Mouse (Mus musculus) gastrocnemius, adult 18-20 months (tissue): ENCODE data around the gene Samd8. TPM values are rescaled to one million over a fixed set of nuclear protein-coding genes. Genes with fewer than 3 reads are reported as not detected.
A peak's percentile ranks its signal among the peaks of the same experiment; 100 is the strongest.

Experiments used
- DNase-seq: peaks from one replicate; pipeline ENCODE4 v3.0.0; 2021; ENCODE audit warnings: low spot score
- total RNA-seq, 2 experiments: library from RNA; stranded (reverse); gene quantifications; 2 replicates each; pipeline ENCODE4 v1.2.3; 2021

The Samd8 gene
- total RNA-seq, 2 experiments from 2014 or later: 62.7 to 63.1 TPM

- DNase-seq: no peak
Measured at GRCm38 (mm10) chr14:21790585-21791251, 40.4 kb downstream of the Samd8 start.

- no peak for DNase-seq
Measured at GRCm38 (mm10) chr14:21791722-21792121, 41.4 kb downstream of the Samd8 start.

DNA sequence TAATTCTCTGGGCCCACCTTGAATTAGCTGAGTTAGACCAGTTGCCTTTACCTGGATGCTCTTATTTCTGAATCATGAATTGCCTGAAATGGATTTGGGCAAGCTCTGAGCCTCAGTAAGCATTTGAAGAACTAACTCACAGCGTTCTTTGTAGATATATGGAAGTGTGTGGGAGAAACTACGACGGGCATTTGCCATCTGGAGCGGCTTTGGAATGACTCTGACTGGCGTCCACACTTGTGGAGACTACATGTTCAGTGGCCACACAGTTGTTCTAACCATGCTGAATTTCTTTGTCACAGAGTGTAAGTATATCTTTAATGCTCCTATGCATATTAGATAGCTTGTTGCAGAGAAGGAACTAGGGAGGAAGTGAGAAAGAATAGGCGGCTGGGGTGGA lies 41.9 kb downstream of the Samd8 start:
- DNase-seq: no peak

- no peak for DNase-seq
Measured at GRCm38 (mm10) chr14:21800641-21801040, 50.3 kb downstream of the Samd8 start.

- no peak for DNase-seq
Measured at GRCm38 (mm10) chr14:21801624-21802023, 51.3 kb downstream of the Samd8 start.

GRCm38 (mm10) chr14:21802543-21803206 lies 52.3 kb downstream of the Samd8 start:
- no peak for DNase-seq

- DNase-seq: no peak
Measured at GRCm38 (mm10) chr14:21806203-21806602, 55.9 kb downstream of the Samd8 start.

- DNase-seq: no peak
Measured at GRCm38 (mm10) chr14:21806631-21807160, 56.4 kb downstream of the Samd8 start.

DNA sequence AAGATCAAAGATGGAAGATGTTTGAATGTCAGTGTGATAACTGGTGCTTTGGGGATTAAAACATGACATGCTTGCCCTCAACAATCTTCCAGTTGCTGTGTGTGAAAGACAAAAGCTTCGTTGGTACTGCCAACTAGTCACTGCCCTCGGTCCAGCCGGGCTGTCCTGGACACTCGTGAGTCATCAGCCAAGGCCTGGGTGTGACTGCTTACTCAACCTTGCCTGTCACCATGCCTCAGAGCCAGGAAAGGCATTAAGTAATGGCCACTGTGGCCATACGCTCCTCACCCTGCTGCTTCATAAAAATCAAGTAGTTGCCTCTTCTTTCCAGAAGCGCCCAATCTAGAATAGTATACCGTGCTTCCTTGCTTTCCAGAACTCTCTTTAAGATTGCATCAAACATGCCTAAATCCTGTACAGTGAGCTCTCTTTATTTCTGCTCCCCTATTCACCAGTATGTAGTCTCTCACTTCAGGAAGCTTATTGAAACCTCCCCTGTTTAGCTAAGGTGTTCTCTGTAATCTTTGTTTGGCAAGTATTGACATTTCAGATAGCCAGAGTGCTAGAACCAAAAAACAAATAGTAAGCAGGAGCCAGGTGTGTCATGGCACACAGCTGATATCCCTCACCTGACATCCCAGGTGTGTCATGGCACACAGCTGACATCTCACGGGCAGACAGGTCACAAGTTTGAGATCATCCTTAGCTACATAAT lies 58.0 kb downstream of the Samd8 start:
- DNase-seq: no peak

DNA sequence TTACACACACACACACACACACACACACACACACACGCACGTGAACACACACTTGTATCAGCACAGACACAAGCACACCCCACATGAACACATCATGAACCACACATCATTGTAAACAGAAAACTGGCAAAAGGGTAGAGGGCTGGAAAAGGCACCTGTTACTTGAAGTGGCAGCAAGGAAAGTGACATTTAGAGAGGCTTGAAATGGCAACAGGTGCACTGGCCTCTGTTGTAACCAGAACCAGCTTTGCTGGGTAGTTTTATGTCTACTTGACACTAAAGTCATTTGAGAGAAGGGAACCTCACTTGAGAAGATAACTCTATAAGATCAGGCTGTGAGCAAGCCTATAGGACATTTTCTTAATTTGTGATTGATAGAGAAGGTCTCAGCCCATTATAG lies 59.1 kb downstream of the Samd8 start:
- DNase-seq: peak; percentile 23

GRCm38 (mm10) chr14:21811301-21811700 lies 61.0 kb downstream of the Samd8 start:
- DNase-seq: no peak

DNA sequence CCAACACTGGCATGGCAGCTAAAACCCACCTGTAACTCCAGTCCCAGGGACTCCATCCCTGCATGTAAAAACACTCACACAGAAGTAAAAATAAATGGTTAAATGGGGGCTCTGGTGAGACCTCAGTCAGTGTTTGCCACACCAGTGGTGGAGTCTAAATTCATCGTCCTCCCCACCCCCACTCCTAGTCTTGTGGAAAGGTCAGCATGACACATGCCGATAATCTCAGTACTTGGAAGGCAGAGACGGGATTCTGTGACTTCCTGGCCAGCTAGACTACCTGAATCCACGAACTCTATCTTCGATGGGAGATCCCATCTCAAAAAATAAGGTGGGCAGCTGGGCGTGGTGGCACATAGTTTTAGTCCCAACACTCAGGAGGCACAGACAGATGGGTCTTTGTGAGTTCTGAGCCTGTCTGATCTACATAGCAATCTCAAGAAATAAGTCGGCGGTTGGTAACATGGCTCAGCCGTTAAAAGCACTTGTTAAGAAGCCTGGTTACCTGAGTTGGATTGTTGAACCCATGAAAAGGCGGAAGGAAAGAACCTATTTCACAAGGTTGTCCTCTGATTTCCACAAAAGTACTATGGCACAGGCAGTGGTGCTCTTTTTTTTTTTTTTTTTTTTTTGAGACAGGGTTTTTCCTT lies 61.5 kb downstream of the Samd8 start:
- peak; percentile 35 for DNase-seq

GRCm38 (mm10) chr14:21812590-21813162 lies 62.3 kb downstream of the Samd8 start:
- DNase-seq: peak; percentile 75

DNA sequence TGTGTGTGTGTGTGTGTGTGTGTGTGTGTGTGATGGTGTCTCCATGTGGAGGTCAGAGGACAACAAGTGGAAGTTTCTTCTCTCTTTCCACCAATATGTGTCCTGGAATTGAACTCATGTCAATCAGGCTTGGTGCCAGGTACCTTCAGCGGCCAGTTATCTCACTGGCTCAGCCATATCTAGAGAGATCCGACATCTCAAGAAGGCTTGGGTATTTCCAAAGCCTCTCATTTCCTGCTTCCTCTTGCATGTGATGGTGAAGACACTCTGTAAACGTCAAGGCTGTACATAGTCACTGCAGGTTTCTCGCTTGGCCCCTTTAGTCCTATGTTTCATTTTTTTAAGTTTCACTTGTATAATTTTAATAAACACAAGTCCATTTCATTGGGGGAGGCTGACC lies 62.9 kb downstream of the Samd8 start:
- no peak for DNase-seq

DNA sequence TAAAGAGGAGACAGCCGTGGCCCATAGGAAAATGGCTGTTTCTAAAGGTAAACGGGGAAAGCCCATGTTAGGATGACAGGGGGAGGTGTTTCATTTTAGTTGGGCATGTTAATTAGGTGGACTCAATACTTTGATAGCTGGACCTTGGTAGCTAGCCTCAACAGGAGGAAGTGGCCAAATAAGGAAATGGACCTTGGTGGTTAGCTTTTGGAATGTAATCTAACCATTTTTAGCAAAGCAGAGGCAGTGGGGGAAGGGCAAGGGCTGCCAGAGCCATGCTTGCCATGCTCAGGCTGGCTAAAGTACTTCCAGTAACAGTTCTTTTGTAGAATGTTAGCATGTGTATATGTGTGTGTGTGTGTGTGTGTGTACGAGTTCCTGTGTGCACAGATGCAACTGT lies 63.5 kb downstream of the Samd8 start:
- no peak for DNase-seq

DNA sequence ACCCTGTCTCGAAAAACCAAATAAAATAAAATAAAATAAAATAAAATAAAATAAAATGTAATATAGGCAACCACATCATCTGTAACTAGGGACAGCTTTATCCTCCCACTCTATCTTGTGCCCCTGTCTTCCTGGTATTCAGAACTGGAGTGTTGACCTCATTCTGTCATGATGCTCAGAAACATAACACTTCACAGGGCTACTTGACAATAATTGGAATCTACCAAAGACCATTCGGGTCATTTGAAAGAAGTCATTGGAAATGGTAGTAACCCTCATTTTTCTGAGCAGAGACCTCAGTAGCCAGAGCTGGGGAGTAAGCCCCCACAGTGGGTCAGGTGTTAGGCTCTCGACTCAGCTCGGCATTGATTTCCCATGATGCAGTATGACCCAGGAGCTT lies 64.3 kb downstream of the Samd8 start:
- no peak for DNase-seq

- no peak for DNase-seq
Measured at GRCm38 (mm10) chr14:21816255-21816654, 65.9 kb downstream of the Samd8 start.

GRCm38 (mm10) chr14:21817453-21817852 lies 67.1 kb downstream of the Samd8 start:
- DNase-seq: no peak

GRCm38 (mm10) chr14:21820880-21821505 lies 70.7 kb downstream of the Samd8 start:
- no peak for DNase-seq

DNA sequence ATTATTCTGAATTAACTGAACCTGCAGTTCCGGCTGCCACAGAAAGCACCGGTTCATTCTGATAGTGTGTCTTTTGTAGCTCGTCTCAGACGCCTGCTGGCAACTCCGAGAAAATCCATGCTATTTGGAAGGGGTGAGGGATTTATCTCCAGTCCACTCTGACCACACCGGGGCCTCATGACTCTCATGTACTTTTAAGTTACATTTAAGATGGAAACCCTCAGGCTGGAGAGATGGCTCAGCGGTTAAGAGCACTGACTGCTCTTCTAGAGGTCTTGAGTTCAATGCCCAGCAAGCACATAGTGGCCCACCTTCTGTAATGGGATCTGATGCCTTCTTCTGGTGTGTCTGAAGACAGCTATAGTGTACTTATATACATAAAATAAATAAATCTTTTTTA lies 72.0 kb downstream of the Samd8 start:
- no peak for DNase-seq

DNA sequence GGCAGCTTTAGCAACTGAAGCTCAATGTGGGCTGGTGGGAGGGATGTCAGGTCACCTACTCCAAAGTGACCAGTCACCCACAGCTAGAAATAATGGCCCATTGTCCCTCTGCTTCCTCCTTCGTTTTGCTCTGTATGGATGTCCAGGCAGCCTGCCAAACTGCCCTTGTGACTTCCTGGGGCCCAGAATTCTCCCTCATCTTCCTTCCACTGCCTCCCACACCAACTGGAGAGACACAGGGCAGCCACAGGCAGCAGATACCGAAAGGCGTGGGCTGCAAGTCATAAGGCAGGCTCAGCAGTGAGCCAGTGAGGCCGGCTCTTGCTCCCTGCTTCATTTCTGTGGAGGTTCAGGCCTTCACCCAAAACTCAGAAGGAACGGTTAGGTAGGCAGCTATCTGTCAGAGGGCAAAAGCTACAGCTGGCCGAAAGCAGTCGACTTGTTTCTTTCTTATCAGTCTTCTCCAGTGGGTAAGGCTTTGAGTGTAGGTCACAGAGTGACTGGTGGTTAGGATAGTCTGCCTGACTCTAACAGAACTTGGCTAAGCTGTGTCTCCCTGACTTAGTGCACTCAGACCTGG lies 72.6 kb downstream of the Samd8 start:
- DNase-seq: peak; percentile 61
